Mouse (Mus musculus): ENCODE measurements at regions not wholly inside any gene's neighbourhood (a gene's known extent, or its start where the extent isn't known, plus 50 kb on each side); places are given as distances from the start of the nearest gene placed in this dataset.

GRCm38 (mm10) chr12:50804391-50804790 is 155.5 kb upstream of the Prkd1 start:
- intact Hi-C loops (cut with DNase I), result no loop called here
- DNase-seq, result no peak

DNA sequence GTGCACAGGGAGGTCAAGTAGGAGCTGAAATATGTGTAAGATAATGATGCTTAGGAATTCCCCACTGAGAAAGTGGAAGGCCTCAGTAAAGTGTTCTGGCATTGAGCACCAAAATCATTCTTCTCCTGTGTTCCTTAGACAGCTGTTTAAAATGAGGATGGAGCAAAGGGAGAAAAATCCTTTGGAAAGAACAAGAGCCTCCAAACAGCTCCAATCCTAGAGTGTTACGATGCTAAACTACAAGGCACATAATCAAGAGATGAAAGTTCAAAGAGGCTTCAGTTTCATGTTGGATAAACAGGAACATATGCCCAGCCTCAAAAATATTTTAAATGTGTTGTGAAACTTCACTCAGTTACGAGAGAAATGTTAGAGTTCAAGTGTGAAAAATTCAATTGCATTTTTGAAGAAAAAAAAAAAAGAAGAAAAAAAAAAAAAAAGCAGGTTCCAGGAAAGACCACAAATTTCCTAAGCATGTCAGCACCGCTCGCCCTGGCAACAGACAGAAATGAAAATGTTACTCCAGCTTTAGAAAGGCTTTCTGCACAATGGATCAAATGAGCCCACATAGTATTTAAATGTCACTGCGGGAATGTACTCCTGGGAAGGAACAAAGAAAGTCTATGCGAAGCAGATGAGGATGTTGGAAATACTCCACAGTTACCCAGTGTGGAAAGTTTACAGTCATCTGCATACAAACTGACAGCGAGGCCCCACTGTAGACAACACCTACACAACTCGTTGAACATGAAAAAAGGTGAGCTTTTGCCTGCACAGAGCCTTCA is 116.5 kb upstream of the Prkd1 start:
- intact Hi-C loops (cut with DNase I), result no loop called here
- DNase-seq, result no peak

- no peak for DNase-seq
- intact Hi-C loops (cut with DNase I), result no loop called here
Observed at GRCm38 (mm10) chr12:50764457-50764856, 115.6 kb upstream of the Prkd1 start.

- intact Hi-C loops (cut with DNase I), result no loop called here
- no peak for DNase-seq
Observed at GRCm38 (mm10) chr12:50734135-50734534, 85.2 kb upstream of the Prkd1 start.

DNA sequence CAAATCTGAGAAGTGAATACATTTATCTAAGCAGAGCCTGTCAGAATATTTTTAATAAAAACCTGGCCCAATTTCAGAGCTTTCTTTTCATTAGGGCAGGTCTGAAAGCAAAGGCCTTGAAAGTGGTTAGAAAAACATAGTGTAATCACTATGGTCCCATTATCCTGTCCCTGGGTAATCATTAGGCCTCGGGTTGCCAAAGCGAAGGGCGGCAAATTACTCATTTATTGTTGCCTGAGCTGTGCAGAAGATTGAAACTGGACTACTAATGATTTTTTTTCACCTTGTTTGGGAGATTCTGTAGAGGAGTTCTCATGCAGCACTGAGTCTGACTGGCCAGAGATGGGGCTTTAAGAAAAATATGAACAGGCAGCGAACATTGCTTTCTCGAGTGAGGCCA is 63.7 kb upstream of the Prkd1 start:
- intact Hi-C loops (cut with DNase I), result no loop called here
- no peak for DNase-seq

- DNase-seq, result no peak
- intact Hi-C loops (cut with DNase I), result no loop called here
Observed at GRCm38 (mm10) chr12:50709000-50709788, 60.3 kb upstream of the Prkd1 start.

GRCm38 (mm10) chr12:50698613-50699442 is 49.9 kb upstream of the Prkd1 start:
- no peak for DNase-seq
- intact Hi-C loops (cut with DNase I), result no loop called here

Data from heart, postnatal 36 days (tissue).